Mouse (Mus musculus): ENCODE results near the gene March10.

Gene March10

GRCm38 (mm10) chr11:105313633-105314014 is 142.9 kb downstream of the March10 start:
- DNase-seq (ENCODE audit: inconsistent ontology term) = no peak

GRCm38 (mm10) chr11:105312972-105313632 is 143.4 kb downstream of the March10 start:
- peak; percentile 53 for DNase-seq (ENCODE audit: inconsistent ontology term)

- no peak for DNase-seq (ENCODE audit: inconsistent ontology term)
These were observed 144.1 kb downstream of the March10 start for GRCm38 (mm10) chr11:105312311-105312942.

GRCm38 (mm10) chr11:105311291-105311975 is 145.1 kb downstream of the March10 start:
- DNase-seq (ENCODE audit: inconsistent ontology term) = no peak
